In the genomic region with DNA sequence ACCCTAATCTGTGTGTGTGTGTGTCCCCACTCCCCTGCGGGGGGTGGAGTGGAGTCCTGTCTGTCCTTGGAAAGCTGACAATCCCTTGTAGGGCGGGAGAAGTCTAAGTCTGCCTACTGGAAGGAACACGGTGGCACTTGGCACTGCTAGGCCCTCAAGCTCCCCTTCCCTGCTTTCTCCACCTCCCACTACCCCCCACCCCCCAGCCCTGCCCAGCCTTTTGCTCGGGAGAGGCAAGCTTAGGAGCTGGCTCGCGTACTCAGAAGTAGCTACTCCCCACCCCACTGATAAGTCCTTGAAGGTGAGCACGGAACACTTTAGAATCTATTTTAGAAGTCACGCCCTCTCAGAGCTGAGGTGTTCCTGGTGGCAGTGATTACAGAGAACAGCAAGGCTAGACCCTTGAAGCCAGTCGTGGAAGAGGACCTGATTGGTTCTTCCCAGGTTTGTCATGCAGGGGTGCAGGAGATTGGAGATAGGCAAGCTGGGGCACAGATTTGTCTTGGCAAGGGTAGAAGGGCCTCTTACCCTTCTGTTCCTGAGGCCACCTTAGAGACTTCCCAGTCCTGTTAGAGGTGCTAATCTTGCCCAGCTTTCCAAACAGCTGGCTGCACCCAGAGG, we compare ENCODE assay signal across 8 mouse cellular contexts. TPM values are rescaled to one million over a fixed set of nuclear protein-coding genes. Genes with fewer than 3 reads are reported as not detected.
DNase-seq lines count a peak whose midpoint lies in the region; ATAC-seq and TF ChIP-seq lines count a peak whose summit lies in the region.

No protein-coding gene starts in this region.

- WGBS in liver, embryonic 12.5 days (ENCODE audit: insufficient replicate concordance), result 16% methylated on average over 9 of the region's 9 CpGs
- WGBS in olfactory bulb, adult 2 months, result 28% methylated on average over 9 of the region's 9 CpGs

- DNase-seq in adrenal gland, postnatal 10 days, result peak; percentile 31
- DNase-seq in adrenal gland, postnatal 36 days, result no peak
- DNase-seq in testis, postnatal 10 days (ENCODE audit: low spot score), result no peak
- no peak for DNase-seq in left cerebral cortex, adult 8-10 months (ENCODE audit: low spot score in 2 of 2)
- no peak for DNase-seq in natural killer cell, adult 2 months (ENCODE audit: low spot score in 2 of 2)

- H3K27me3 ChIP-seq in testis, adult 2 months (ENCODE audit: control insufficient read depth, insufficient read depth, low read length), result no peaks in the 10 kb centered on the region
- peaks cover 86% of the 10 kb centered on the region for H3K27me3 ChIP-seq in liver, embryonic 12.5 days (replicated peaks)

- no peak for TF ChIP-seq CTCF in testis, adult 2 months (IDR thresholded peaks at IDR 0.05; ENCODE audit: control insufficient read depth, insufficient read depth, insufficient replicate concordance, low read depth, low read length)
- no peak for TF ChIP-seq CTCF in olfactory bulb, adult 2 months (IDR thresholded peaks at IDR 0.05; ENCODE audit: insufficient read depth, low read depth, low read length)

- no peak for TF ChIP-seq POLR2A in testis, adult 2 months (IDR thresholded peaks at IDR 0.05; ENCODE audit: control insufficient read depth, low read depth, low read length)
- no peak for TF ChIP-seq POLR2A in olfactory bulb, adult 2 months (IDR thresholded peaks at IDR 0.05; ENCODE audit: insufficient read depth, low read depth, low read length)

- ATAC-seq in liver, embryonic 12.5 days, result 0 out of 2 replicates have a peak, but pooled peaks have one; percentile 3

- H3K9me3 ChIP-seq in liver, embryonic 12.5 days (replicated peaks), result no peaks in the 10 kb centered on the region

- H3K9ac ChIP-seq in liver, embryonic 12.5 days, result 0 out of 2 replicates have a peak overlapping the region, but pooled peaks have one; percentile 1

- H3K4me2 ChIP-seq in liver, embryonic 12.5 days, result peak overlapping the region; percentile 82

- H3K4me3 ChIP-seq in testis, adult 2 months (ENCODE audit: control insufficient read depth, low read depth, low read length), result peak overlapping the region; percentile 78
- H3K4me3 ChIP-seq in liver, embryonic 12.5 days, result peak overlapping the region; percentile 58
- peak overlapping the region; percentile 58 for H3K4me3 ChIP-seq in olfactory bulb, adult 2 months (ENCODE audit: insufficient read depth, low read depth, low read length)

- peaks cover 2% of the 10 kb centered on the region for H3K4me1 ChIP-seq in testis, adult 2 months (ENCODE audit: control insufficient read depth, insufficient read depth, low read length)
- peaks cover 26% of the 10 kb centered on the region for H3K4me1 ChIP-seq in liver, embryonic 12.5 days
- peaks cover 15% of the 10 kb centered on the region for H3K4me1 ChIP-seq in olfactory bulb, adult 2 months (ENCODE audit: control insufficient read depth, insufficient read depth, low read length)

- H3K27ac ChIP-seq in testis, adult 2 months (ENCODE audit: control insufficient read depth, insufficient read depth, low read depth, low read length), result no peak overlapping the region
- no peak overlapping the region for H3K27ac ChIP-seq in liver, embryonic 12.5 days
- 0 out of 2 replicates have a peak overlapping the region, but pooled peaks have one; percentile 52 for H3K27ac ChIP-seq in olfactory bulb, adult 2 months (ENCODE audit: insufficient read depth, low read depth, low read length)

- no peaks in the 10 kb centered on the region for H3K36me3 ChIP-seq in testis, adult 2 months (ENCODE audit: control insufficient read depth, insufficient read depth, low read length)
- peaks cover 47% of the 10 kb centered on the region for H3K36me3 ChIP-seq in liver, embryonic 12.5 days

RNA-seq across cellular contexts. Expression of gene Cluh, which starts 10.4 kb away (rescaled TPM):
- total RNA-seq in adrenal gland, postnatal 10 days (2021), result 100 to 1,000 TPM; 252 to 291 TPM
- total RNA-seq in adrenal gland, postnatal 36 days (2021), result 100 to 1,000 TPM; 203 TPM
- polyA plus RNA-seq in testis, adult 2 months (2012; rRNA removed), result 37.1 and 40.6 TPM in 2 replicates
- 49.6 and 50.1 TPM in 2 replicates for polyA plus RNA-seq in liver, embryonic 12.5 days (2016; fragmentation: Nextera tagmentation; extraction: Ambion mirVana)
- not detected in 2 replicates for polyA plus RNA-seq in olfactory bulb, adult 2 months (2012; ENCODE audit: insufficient read depth, insufficient read length, low replicate concordance, missing spikeins)
- 10 to 100 TPM; 63.0 to 77.5 (median 73.7) TPM for total RNA-seq in left cerebral cortex, adult 8-10 months (2022)

RNA-seq across cellular contexts. Expression of gene Ccdc92b, which starts 19.5 kb away (rescaled TPM):
- total RNA-seq in adrenal gland, postnatal 10 days (2021), result 1 to 10 TPM; 2.3 to 4.0 TPM
- total RNA-seq in adrenal gland, postnatal 36 days (2021), result 1 to 10 TPM; 2.0 to 2.2 TPM
- 0.79 and 0.82 TPM in 2 replicates for polyA plus RNA-seq in testis, adult 2 months (2012; rRNA removed)
- 14.7 and 16.0 TPM in 2 replicates for polyA plus RNA-seq in liver, embryonic 12.5 days (2016; fragmentation: Nextera tagmentation; extraction: Ambion mirVana)
- polyA plus RNA-seq in olfactory bulb, adult 2 months (2012; ENCODE audit: insufficient read depth, insufficient read length, low replicate concordance, missing spikeins), result not detected in 2 replicates
- 10 to 100 TPM; 30.5 to 36.7 (median 32.7) TPM for total RNA-seq in left cerebral cortex, adult 8-10 months (2022)

RNA-seq across cellular contexts. Expression of gene Rap1gap2, which starts 28.2 kb away (rescaled TPM):
- 10 to 100 TPM; 10.8 to 13.2 TPM for total RNA-seq in adrenal gland, postnatal 10 days (2021)
- 10 to 100 TPM in 1 of 2 experiments, 1 to 10 TPM in 1; 8.3 to 10.5 TPM for total RNA-seq in adrenal gland, postnatal 36 days (2021)
- polyA plus RNA-seq in testis, adult 2 months (2012; rRNA removed), result 3.4 and 5.0 TPM in 2 replicates
- 0.96 and 1.4 TPM in 2 replicates for polyA plus RNA-seq in liver, embryonic 12.5 days (2016; fragmentation: Nextera tagmentation; extraction: Ambion mirVana)
- polyA plus RNA-seq in olfactory bulb, adult 2 months (2012; ENCODE audit: insufficient read depth, insufficient read length, low replicate concordance, missing spikeins), result not detected in 2 replicates
- total RNA-seq in left cerebral cortex, adult 8-10 months (2022), result 100 to 1,000 TPM; 154 to 168 (median 162) TPM

Comparison
In these comparisons a context has a peak if more than half of its experiments do, and no peak if none do; other contexts are left out.
1. RNA of gene Ccdc92b, which starts 19.5 kb away (total RNA-seq): 30.5 to 36.7 TPM in left cerebral cortex, adult 8-10 months; 2.3 to 4.0 TPM in adrenal gland, postnatal 10 days and 2.0 to 2.2 TPM in adrenal gland, postnatal 36 days; every median in the first group is over 4 times any median in the second.
2. RNA of gene Rap1gap2, which starts 28.2 kb away (total RNA-seq): 154 to 168 TPM in left cerebral cortex, adult 8-10 months; 10.8 to 13.2 TPM in adrenal gland, postnatal 10 days and 8.3 to 10.5 TPM in adrenal gland, postnatal 36 days; every median in the first group is over 10 times any median in the second.
3. Peak in every context shown above with its lines, with median percentiles within 50 percentile points of each other: H3K4me3 ChIP-seq.